Mouse (Mus musculus) embryonic facial prominence, embryonic 11.5 days (tissue): ENCODE results near the gene Crygc. TPM values are rescaled to one million over a fixed set of nuclear protein-coding genes. Genes with fewer than 3 reads are reported as not detected.
"Not testable (repeated sequence)": the region's sequence is repeated elsewhere in the genome, so short reads cannot be mapped to it uniquely, and the experiment has no call there.

ENCODE experiments used
- ATAC-seq: fragments of 200-750 bp; cut with Nextera tagmentation; replicated peaks from 2 replicates; pipeline ENCODE4 v1.8.0; 2017; ENCODE audit warnings: low read depth; ENCODE audit not compliant: insufficient number of reproducible peaks, low FRiP score, low TSS enrichment
- DNase-seq: peaks from one replicate; pipeline ENCODE4 v3.0.0-alpha.2; 2015; ENCODE audit warnings: low spot score
- H3K27ac ChIP-seq: fragments of 300-500 bp; sonication (generic); replicated peaks from 2 replicates; pipeline ENCODE4 v1.5.1; 2014; ENCODE audit warnings: mild to moderate bottlenecking, low read depth, low read length, control low read depth
- H3K27me3 ChIP-seq: fragments of 300-500 bp; sonication (generic); 2 replicates; pipeline ENCODE4 v1.6.1; 2014; ENCODE audit warnings: mild to moderate bottlenecking, low read length, moderate library complexity, mixed read lengths; ENCODE audit not compliant: control insufficient read depth, insufficient read depth
- H3K36me3 ChIP-seq: fragments of 300-500 bp; sonication (generic); replicated peaks from 2 replicates; pipeline ENCODE4 v1.6.1; 2014; ENCODE audit warnings: low read depth, mild to moderate bottlenecking, low read length, moderate library complexity, mixed read lengths; ENCODE audit not compliant: control insufficient read depth, insufficient read depth
- H3K4me1 ChIP-seq: fragments of 300-500 bp; sonication (generic); 2 replicates; pipeline ENCODE4 v1.6.1; 2014; ENCODE audit warnings: low read length, mixed read lengths; ENCODE audit not compliant: control insufficient read depth, insufficient read depth
- H3K4me2 ChIP-seq: fragments of 300-500 bp; sonication (generic); 2 replicates; pipeline ENCODE4 v1.6.1; 2014; ENCODE audit warnings: low read depth, mild to moderate bottlenecking, control low read depth, low read length, moderate library complexity
- H3K4me3 ChIP-seq: fragments of 300-500 bp; sonication (generic); 2 replicates; pipeline ENCODE4 v1.5.1; 2014; ENCODE audit warnings: low read depth, low read length, control low read depth
- H3K9ac ChIP-seq: fragments of 300-500 bp; sonication (generic); replicated peaks from 2 replicates; pipeline ENCODE4 v1.6.1; 2014; ENCODE audit warnings: mild to moderate bottlenecking, control low read depth, low read length
- H3K9me3 ChIP-seq: fragments of 300-500 bp; sonication (generic); replicated peaks from 2 replicates; pipeline ENCODE4 v1.6.1; 2016; ENCODE audit warnings: mild to moderate bottlenecking, low read length, inconsistent platforms, mixed read lengths; ENCODE audit not compliant: control insufficient read depth
- WGBS: fragments of 180-500 bp; shearing (Covaris S2); extraction: QIAGEN DNeasy Blood & Tissue Kit; methylation state at CpG from one replicate; pipeline ENCODE4 v1.1.7; 2014; 5-methylcytosine and 5-hydroxymethylcytosine counted together
- polyA plus RNA-seq: library from polyadenylated mRNA; unstranded; fragments of >200 nt; fragmentation: Nextera tagmentation; extraction: Ambion mirVana; gene quantifications from 2 replicates; pipeline ENCODE4 v1.2.1, GENCODE M21; 2014

The Crygc gene
- polyA plus RNA-seq, 1 experiment from 2014 or later = 1.00 TPM

DNA sequence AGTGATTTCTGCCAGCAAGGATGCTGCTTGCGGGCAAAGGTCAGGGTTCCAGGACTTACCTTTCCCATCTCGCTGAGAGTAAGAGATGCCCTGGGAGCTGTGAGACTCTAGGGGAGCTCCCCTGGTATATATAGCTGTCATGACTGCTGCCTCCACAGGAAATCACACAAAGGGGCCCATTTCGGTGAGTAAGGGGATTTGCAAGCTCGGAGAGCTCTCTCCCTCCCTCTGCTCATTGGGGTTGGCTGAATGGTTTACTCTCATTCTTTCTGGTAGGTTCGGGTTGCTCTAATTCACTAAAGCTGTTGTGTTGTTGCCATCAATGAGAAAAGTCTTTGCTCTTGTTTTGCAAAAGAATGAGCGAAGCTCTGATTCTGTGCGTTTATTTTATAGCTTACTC lies 8.7 kb upstream of the Crygc start, which contains the start of gene Crygb:
Crygb (minus strand) TSS at position 101 of the 400 bp plus-strand sequence.
- peak; percentile 24 for DNase-seq
- ATAC-seq = no peak
- Histone ChIP-seq H3K4me3 (no peak within 1 kb of the TSS), H3K4me2 (no peak within 1 kb of the TSS), H3K27me3 (no peaks in the 10 kb centered on the region), H3K36me3 (no peaks in the 10 kb centered on the region), H3K9me3 (no peaks in the 10 kb centered on the region), H3K27ac (no peak within 1 kb of the TSS), H3K4me1 (no peaks in the 10 kb centered on the region), H3K9ac (no peak within 1 kb of the TSS)
- 25% methylated on average over 7 of the region's 7 CpGs for WGBS

DNA sequence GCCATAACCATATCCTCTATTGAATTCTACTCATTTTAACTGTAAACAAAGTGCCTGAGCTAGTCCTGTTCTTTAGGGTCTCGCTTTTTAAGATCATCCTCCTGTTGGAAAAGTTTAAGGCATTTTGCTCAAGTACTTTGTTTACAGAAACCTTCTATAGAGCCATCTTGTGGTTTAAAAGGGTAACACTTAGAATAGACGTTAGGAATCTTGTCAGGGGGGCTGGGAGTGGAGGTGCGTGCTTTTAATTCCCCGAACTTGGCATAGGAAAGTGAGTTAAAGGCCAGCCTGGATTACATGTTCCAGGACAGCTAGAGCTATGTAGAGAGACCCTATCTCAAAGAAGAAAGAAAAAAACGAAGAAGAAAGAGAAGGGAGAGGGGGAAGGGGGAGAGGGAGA lies 2.1 kb upstream of the Crygc start:
- 15% methylated on average over 5 of the region's 5 CpGs for WGBS
- Histone ChIP-seq H3K36me3 (no peaks in the 10 kb centered on the region), H3K9me3 (no peaks in the 10 kb centered on the region), H3K4me1 (no peaks in the 10 kb centered on the region), H3K4me2 (no peak overlapping the region), H3K27ac (no peak overlapping the region), H3K4me3 (no peak overlapping the region), H3K9ac (no peak overlapping the region), H3K27me3 (no peaks in the 10 kb centered on the region)
- ATAC-seq (no peak), DNase-seq (peak; percentile 26)

DNA sequence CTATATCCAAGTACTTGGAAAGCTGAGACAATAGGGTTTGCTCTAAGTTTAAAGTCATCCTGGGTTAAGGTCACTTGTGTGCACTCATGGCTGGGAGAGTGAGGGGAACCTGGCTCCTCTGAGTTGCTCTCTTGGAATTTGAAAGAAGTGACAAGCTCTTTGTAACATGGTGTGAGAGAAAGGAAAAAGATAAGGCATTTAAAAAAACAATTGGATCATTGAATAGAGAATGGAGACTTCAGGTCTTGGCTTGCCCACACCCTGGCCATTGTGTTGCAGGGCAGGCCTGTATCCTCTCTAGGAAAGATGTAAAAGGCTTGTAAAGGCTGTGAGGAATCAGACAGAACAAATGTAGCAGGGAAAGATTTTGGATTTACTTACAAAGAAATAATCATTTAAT lies 5.6 kb downstream of the Crygc start:
- H3K4me1 ChIP-seq = no peaks in the 10 kb centered on the region
- no peak overlapping the region for H3K9ac ChIP-seq
- ATAC-seq = no peak
- no peaks in the 10 kb centered on the region for H3K9me3 ChIP-seq
- H3K27me3 ChIP-seq = no peaks in the 10 kb centered on the region
- no peaks in the 10 kb centered on the region for H3K36me3 ChIP-seq
- H3K4me2 ChIP-seq = no peak overlapping the region
- H3K27ac ChIP-seq = no peak overlapping the region
- no peak overlapping the region for H3K4me3 ChIP-seq
- no peak for DNase-seq

DNA sequence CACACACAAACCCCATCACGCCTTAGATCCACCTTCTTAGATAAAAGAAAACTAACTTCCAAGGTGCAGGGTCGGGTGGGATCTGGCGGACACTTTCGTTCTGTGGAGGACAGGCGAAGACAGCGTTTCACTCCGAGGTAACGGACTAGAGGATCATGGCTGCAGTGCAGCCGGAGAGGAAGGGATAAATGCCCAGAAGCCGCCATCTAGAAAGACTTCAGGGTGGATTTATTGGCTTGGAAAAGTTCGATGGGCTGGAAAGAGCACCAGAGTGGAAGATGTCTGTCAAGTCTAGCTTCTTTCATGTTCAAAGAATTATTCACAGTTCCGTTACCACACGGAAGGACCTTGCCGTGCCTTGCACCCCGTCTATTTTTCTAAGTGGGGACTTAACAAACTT lies 9.3 kb downstream of the Crygc start:
- WGBS = 88% methylated on average over 15 of the region's 15 CpGs
- H3K4me3 ChIP-seq = no peak overlapping the region
- H3K36me3 ChIP-seq = no peaks in the 10 kb centered on the region
- ATAC-seq (no peak), DNase-seq (no peak)
- no peaks in the 10 kb centered on the region for H3K9me3 ChIP-seq
- no peaks in the 10 kb centered on the region for H3K27me3 ChIP-seq
- H3K4me2 ChIP-seq = no peak overlapping the region
- no peak overlapping the region for H3K9ac ChIP-seq
- no peaks in the 10 kb centered on the region for H3K4me1 ChIP-seq
- H3K27ac ChIP-seq = no peak overlapping the region

DNA sequence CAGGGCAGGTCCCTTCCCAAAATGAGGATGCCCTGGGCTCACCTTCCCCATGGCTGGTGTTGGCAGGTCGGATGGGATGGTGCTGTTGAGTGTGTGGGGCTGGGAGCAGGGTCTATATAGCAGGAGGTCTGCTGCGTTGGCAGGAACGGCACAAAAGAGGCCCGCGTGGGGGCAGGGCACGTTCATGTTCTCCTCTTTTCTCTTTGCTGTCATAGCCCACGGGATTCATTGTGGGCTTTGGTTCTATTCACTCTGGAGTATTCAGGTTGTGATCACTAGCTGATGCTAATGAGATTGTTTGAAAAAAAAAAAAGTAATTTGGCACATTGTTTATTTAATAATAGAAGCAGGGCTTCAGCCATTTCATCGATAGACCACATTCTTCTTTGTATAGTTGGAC lies 10.1 kb downstream of the Crygc start, which contains the start of gene Crygd:
Crygd (minus strand) TSS at position 101 of the 400 bp plus-strand sequence.
- Histone ChIP-seq H3K9ac (no peak within 1 kb of the TSS), H3K36me3 (no peaks in the 10 kb centered on the region), H3K9me3 (no peaks in the 10 kb centered on the region), H3K27ac (no peak within 1 kb of the TSS), H3K4me1 (no peaks in the 10 kb centered on the region), H3K4me2 (no peak within 1 kb of the TSS), H3K4me3 (no peak within 1 kb of the TSS), H3K27me3 (no peaks in the 10 kb centered on the region)
- DNase-seq (no peak), ATAC-seq (no peak; the same call in 1 of the 2 replicates)
- WGBS = 80% methylated on average over 8 of the region's 8 CpGs

DNA sequence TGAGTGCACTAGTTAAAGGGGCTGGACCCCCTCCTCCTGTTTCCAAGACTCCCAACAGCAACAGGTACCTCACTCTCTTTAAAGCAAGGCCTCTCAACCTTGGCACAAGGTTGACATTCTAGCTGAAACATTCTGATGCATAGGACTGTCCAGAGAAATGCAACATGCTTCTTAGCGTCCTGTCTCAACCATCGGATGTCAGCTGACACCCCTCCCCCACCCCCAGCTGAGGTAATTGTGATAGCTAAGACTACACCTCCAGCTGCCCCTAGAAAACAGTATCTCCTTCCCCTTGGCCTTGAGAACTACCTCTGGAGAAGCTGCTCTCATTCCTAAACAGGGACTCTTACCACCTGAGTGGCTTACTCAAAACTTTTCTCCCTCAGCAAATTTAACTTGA lies 21.3 kb downstream of the Crygc start:
- Histone ChIP-seq H3K9ac (no peak overlapping the region), H3K27me3 (no peaks in the 10 kb centered on the region), H3K27ac (no peak overlapping the region), H3K4me2 (no peak overlapping the region), H3K9me3 (no peaks in the 10 kb centered on the region), H3K36me3 (no peaks in the 10 kb centered on the region), H3K4me1 (no peaks in the 10 kb centered on the region), H3K4me3 (no peak overlapping the region)
- DNase-seq (no peak), ATAC-seq (no peak)
- WGBS = 26% methylated on average over 2 of the region's 2 CpGs

DNA sequence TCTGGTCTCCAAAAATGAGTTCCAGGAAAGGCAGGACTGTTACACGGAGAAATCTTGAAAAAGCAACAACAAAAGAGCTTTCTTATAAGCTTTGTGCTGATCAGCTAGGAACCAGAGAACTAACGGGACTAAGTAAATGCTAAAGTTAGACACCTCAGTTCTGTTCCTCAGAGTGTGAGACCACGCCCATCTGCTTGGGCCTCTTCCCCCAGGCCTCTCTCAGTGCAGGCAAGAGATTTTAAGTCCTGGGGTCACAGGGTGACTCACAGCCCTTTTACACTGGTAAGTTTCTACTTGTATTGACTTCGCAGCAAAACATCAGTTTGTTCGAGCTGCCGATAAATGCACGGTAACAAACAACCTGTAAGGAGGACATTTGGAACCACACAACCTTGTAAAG lies 21.8 kb downstream of the Crygc start:
- Histone ChIP-seq H3K4me3 (no peak overlapping the region), H3K9ac (no peak overlapping the region), H3K36me3 (no peaks in the 10 kb centered on the region), H3K27me3 (no peaks in the 10 kb centered on the region), H3K4me2 (no peak overlapping the region), H3K9me3 (no peaks in the 10 kb centered on the region), H3K27ac (no peak overlapping the region), H3K4me1 (no peaks in the 10 kb centered on the region)
- no peak for DNase-seq
- ATAC-seq = no peak
- 58% methylated on average over 7 of the region's 7 CpGs for WGBS

DNA sequence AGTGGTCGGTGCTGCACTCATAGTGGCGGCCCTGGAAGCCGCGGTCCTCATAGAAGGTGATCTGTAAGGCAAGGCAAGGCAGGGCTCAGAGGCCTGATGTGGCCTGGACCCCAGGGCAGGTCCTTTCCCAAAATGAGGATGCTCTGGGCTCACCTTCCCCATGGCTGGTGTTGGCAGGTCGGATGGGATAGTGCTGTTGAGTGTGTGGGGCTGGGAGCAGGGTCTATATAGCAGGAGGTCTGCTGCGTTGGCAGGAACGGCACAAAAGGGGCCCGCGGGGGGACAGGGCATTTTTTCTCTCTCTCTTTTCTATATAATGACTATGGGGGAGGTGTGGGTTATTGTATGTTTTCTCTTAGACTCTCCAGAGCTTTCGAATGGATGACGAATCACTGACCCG lies 22.5 kb downstream of the Crygc start, which contains the start of gene Cryge:
Cryge (minus strand) TSS at position 198 of the 400 bp plus-strand sequence.
- not testable (repeated sequence) for H3K4me2 ChIP-seq, H3K9ac ChIP-seq, H3K9me3 ChIP-seq, H3K4me3 ChIP-seq, ATAC-seq, H3K27me3 ChIP-seq, DNase-seq, H3K36me3 ChIP-seq, H3K4me1 ChIP-seq, H3K27ac ChIP-seq
- 82% methylated on average over 10 of the region's 12 CpGs for WGBS
